Mouse (Mus musculus) cortical plate, adult 2 months (tissue): Measurements from ENCODE around the gene Ccdc160. TPM values are rescaled to one million over a fixed set of nuclear protein-coding genes. Genes with fewer than 3 reads are reported as not detected.

Experiments
- H3K27ac ChIP-seq: fragments of 200-500 bp; 2 replicates; pipeline ENCODE4 v1.5.1; 2012; ENCODE audit warnings: low read length, control low read depth, inconsistent platforms; ENCODE audit not compliant: insufficient read depth
- H3K4me1 ChIP-seq: fragments of 200-500 bp; 2 replicates; pipeline ENCODE4 v1.6.1; 2011; ENCODE audit warnings: low read length; ENCODE audit not compliant: control insufficient read depth, insufficient read depth
- H3K4me3 ChIP-seq: fragments of 200-500 bp; 2 replicates; pipeline ENCODE4 v1.5.1; 2011; ENCODE audit warnings: mild to moderate bottlenecking, low read length, control low read depth; ENCODE audit not compliant: insufficient read depth
- CTCF ChIP-seq: fragments of 200-500 bp; IDR thresholded peaks from 2 replicates; pipeline ENCODE4 v1.5.1; 2011; ENCODE audit warnings: mild to moderate bottlenecking, control low read depth, low read length; ENCODE audit not compliant: insufficient read depth; ENCODE audit errors: extremely low read depth
- POLR2A ChIP-seq: fragments of 200-500 bp; IDR thresholded peaks from 2 replicates; pipeline ENCODE4 v1.6.1; 2011; ENCODE audit warnings: mild to moderate bottlenecking, low read length, control low read depth; ENCODE audit not compliant: insufficient read depth; ENCODE audit errors: extremely low read depth
- polyA plus RNA-seq: library from polyadenylated mRNA; depleted of rRNA; stranded (reverse); fragments of >200 nt; gene quantifications from 2 replicates; pipeline ENCODE4 v1.2.3, GENCODE M21; 2012; rRNA removed

Gene Ccdc160
- polyA plus RNA-seq, 1 experiment = 2.3 TPM

DNA sequence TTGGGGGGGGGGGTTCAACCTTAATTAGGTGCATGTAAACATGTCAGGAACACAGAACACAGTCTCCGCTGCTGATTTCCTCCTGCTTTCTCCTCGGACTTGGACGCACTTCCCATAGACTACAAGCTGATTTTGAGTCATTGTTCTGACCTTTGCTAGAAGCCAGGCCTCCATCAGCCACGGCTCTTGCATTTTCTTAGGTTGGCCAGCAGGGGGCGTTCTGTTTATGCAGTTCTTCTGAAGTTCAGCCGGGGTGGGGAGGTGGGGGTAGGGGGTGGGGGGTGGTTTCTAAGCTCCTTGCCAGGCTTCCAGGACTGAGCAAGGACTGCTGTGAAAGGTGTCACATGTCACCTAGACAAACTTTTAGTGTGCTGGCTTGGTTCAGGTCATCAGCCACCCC, 8.6 kb downstream of the Ccdc160 start:
- no peak overlapping the region for H3K27ac ChIP-seq
- no peak overlapping the region for H3K4me3 ChIP-seq
- H3K4me1 ChIP-seq = no peaks in the 10 kb centered on the region
- TF ChIP-seq POLR2A (no peak), CTCF (no peak)

DNA sequence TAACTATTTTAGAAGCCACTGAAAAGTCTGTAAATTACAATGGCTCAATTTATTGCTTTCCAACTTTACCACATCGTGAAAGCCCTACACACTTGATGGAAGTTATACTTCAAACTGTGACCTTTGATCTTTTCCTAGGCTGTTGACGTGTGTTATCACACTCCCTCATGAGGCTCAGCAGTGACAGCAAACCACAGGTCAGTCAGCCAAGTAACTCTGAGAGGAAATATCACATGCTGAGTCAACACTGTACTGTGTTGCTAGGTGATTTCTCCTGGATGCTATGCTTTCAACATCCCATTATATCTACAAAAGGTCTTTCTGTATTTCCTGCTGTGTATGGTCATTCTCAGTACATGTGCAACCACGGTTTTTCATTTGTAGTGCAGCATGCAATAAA, 28.3 kb downstream of the Ccdc160 start:
- H3K27ac ChIP-seq = no peak overlapping the region
- H3K4me1 ChIP-seq = no peaks in the 10 kb centered on the region
- TF ChIP-seq POLR2A = no peak
- TF ChIP-seq CTCF = no peak
- H3K4me3 ChIP-seq = no peak overlapping the region

Other genes with a start within 250 kb of the Ccdc160 start
- gene Gpc3, start 177.2 kb upstream of the Ccdc160 start, polyA plus RNA-seq = 2.4 and 3.2 TPM in 2 replicates
- 11.8 and 12.9 TPM in 2 replicates for gene Phf6, start 121.1 kb downstream of the Ccdc160 start, polyA plus RNA-seq
- gene Hprt, start 196.9 kb downstream of the Ccdc160 start, polyA plus RNA-seq = 165 and 171 TPM in 2 replicates